Mouse (Mus musculus) liver, adult 2 months (tissue): Measurements from ENCODE around the gene Cntrob.

Source experiments
- CTCF ChIP-seq: fragments of 200-500 bp; IDR thresholded peaks from 2 replicates; pipeline ENCODE4 v1.5.1; 2011; ENCODE audit warnings: low read depth, low read length, control low read depth
- POLR2A ChIP-seq: fragments of 200-500 bp; IDR thresholded peaks from 2 replicates; pipeline ENCODE4 v1.6.1; 2011; ENCODE audit warnings: low read length, control low read depth; ENCODE audit not compliant: insufficient read depth; ENCODE audit errors: extremely low read depth

GRCm38 (mm10) chr11:69322010-69322409 is 1.6 kb downstream of the Cntrob start:
- no peak for TF ChIP-seq CTCF
- no peak for TF ChIP-seq POLR2A
